Mouse (Mus musculus) B cell, adult 67 days (primary cell): ENCODE results near the gene Gtse1. TPM values are rescaled to one million over a fixed set of nuclear protein-coding genes. Genes with fewer than 3 reads are reported as not detected.

Source experiments
- total RNA-seq, 2 experiments: library from RNA; stranded (reverse); gene quantifications; 4 replicates each; pipeline ENCODE4 v1.2.4; 2023

Gene Gtse1
- 1 to 10 TPM; 2.1 to 2.4 TPM for total RNA-seq

DNA sequence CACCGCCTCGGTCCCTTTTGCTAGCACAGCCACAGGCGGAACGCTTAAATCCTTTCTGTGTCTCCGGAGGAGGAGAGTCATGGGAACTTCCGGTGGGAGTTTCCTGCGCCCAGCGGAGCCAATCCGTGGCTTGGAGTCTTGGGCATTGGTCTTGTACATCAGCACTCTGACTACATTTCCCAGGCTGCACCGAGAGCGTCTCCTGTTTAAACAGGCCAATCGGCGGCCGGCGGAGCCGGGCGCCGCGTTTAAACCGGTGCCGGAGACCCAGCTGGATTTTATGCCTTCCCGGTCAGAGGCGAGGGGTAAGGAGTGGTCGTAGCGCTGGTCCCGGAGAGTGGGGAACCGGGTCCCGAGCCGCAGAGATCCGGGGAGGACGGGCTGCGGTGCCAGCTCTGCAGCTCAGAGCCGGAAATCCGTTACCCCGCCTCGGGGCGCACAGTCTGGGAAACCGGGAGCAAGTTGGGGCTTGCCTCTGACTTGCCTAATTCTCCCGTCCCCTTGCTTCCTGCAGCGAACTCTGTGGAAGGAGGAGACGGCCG, at the start of gene Gtse1:
Gene Gtse1, plus strand, starts transcription at position 256 of the 542 bp plus-strand sequence.

DNA sequence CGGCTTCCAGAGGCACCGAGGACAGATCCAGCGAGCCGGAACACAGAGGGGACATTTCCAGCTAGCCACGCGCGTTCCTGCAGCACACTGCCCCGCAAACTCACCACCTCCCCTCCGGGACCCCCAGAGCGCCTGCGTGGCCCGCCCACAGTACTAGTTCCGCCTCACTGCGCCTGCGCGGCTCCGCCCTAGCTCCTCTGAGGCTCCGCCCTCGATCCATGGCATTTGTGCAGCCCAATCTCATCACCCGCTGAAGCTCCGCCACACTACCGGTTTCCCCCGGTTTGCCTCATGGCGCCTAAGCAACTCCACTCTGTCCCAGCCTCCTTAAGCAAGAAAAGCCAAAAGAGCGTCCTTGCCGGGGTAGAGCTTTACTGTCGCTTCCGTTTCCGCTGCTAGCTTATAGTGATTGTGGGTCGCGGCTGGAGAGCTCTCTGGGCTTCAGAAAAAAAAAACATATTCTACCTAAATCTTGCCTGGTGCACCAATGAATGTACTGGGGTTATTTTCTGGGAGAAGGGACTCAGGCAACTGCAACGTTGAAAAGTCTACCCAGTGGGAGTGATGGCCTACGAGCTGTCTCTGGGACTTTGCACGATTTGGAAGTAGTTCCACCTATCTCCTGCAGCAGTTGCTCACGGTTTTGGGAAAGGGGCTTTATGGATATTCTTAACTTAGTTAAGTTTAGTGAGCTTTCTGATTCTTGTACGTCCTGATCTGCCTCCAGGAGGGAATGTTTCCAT, 47.8 kb upstream of the Gtse1 start, which contains the start of gene Cdpf1:
Gene Cdpf1, minus strand, starts transcription at position 163 of the 743 bp plus-strand sequence.

DNA sequence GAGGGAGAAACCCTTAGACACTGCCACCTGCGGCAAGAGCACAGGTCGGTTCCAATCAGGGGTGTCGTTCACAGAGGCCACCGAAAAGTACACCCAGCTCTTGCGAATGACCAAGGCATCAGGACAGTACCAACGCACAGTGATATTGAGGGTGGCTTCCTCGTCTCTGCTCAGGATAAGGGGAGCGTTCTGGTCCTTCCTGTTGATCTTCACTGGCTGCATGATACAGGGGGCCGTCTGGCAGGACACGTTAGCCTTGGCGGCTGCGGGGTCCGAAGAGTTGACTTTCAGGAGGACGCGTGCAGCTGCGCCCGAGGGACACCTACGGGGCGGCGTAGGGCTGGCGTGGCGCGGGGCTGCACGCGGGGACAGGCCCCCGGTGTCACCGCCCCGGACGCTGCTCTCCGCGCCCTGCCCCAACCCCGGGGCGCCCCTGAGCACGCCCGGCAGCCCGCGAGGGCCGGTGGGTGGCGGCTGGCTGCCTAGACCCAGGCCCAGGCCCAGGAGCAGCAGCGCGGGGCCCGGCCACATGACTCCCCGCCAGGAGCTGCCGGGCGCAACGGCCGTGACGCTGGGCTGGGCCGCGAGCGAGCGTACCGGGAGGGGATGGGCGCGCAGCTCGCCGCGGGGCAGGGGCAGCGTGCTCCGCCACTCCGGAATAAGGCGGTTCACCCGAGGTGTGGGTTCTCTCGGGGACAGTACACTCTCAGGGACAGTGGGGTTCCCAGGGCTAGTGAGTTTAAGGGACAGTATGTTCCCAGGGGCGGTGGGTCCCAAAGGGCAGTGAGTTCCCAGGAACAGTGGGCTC, 38.1 kb upstream of the Gtse1 start, which contains the start of gene Pkdrej:
Gene Pkdrej, minus strand, starts transcription at position 532 of the 808 bp plus-strand sequence.

DNA sequence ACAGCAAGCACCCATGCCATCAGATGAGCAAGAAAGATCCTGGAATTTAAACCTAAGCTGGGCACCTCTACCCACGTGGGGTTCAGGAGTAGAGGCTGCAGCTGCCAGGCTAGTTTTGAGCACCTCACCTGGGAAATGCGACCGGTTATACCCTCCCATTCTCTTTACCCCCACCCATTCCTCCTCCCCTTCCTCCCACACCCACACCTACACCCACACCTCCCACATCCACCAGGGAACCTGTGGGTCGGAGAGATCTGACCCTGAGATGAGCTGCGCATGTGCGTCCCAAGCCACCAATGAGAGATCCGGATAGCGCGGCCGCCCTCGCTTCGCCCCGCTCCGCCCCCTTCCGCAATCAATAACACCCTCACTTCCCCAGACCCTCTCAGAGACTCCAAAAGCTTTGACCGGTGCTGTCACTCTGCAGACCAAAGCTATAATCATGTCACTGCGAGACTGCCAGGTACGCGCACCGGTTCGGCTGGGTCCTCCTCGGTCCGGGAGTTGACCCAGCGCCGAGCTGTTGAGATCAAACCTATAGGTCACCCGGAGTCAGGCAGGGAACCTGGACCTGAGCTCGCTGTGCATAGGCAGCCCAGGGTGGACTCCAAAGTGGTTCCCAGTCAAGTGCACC, 27.5 kb upstream of the Gtse1 start, which contains the start of gene Ttc38:
Gene Ttc38, plus strand, starts transcription at position 353 of the 637 bp plus-strand sequence.

DNA sequence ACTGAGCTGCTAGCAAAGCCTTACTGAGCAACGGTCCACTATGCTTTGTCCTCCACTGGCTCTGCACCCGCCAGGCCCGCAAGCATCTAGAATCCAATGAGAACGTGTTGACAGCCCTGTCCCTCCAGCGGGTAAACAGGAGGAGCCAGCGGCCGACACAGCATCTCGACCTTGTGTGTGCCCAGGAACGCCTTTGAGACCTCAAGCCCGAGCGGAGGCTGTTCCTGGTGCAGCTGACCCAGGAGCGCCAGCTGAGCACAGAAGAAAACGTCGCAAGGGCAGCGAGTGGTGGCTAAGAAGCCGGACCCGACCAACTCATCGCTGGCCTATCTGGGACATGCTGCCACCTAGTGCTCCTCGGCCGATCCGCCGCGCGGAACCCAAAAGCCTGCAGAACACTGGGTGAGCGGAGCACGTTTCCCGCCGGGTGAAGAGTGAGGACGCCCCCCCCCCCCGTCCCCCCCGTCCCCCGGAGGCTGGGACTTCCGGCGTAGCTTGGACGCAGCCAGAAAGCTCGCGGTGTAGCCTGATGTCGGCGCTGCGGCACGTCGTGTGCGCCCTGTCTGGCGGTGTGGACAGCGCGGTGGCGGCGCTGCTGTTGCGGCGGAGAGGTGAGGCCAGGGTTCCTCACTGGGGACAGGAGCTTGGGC, 19.4 kb downstream of the Gtse1 start, which contains the start of gene Trmu:
Gene Trmu, plus strand, starts transcription at position 465 of the 650 bp plus-strand sequence.

Other genes with a start within 250 kb of the Gtse1 start
- gene Ppara, start 124.8 kb upstream of the Gtse1 start, total RNA-seq, result not detected
- 10 to 100 TPM; 14.8 to 16.3 TPM for gene Cdpf1, start 48.0 kb upstream of the Gtse1 start, total RNA-seq
- not detected for gene Pkdrej, start 38.0 kb upstream of the Gtse1 start, total RNA-seq
- 10 to 100 TPM; 18.2 to 20.0 TPM for gene Ttc38, start 27.4 kb upstream of the Gtse1 start, total RNA-seq
- gene Trmu, start 19.6 kb downstream of the Gtse1 start, total RNA-seq, result 10 to 100 TPM; 31.1 to 59.0 TPM
- under 1 TPM; 0.29 to 0.74 TPM for gene Celsr1, start 174.0 kb downstream of the Gtse1 start, total RNA-seq
- 10 to 100 TPM; 56.4 to 56.6 TPM for gene Gramd4, start 197.9 kb downstream of the Gtse1 start, total RNA-seq